Mouse (Mus musculus) neural tube, embryonic 15.5 days (tissue): Measurements from ENCODE around the gene Rtp2. TPM values are rescaled to one million over a fixed set of nuclear protein-coding genes. Genes with fewer than 3 reads are reported as not detected.
A peak's percentile ranks its signal among the peaks of the same experiment; 100 is the strongest.
"Not testable (repeated sequence)": the region's sequence is repeated elsewhere in the genome, so short reads cannot be mapped to it uniquely, and the experiment has no call there.

Experiments
- ATAC-seq: fragments of 200-750 bp; cut with Nextera tagmentation; 2 replicates; pipeline ENCODE4 v1.8.0; 2017; ENCODE audit warnings: mild to moderate bottlenecking, moderate TSS enrichment, moderate library complexity; ENCODE audit not compliant: low FRiP score
- H3K27ac ChIP-seq: fragments of 300-500 bp; sonication (generic); replicated peaks from 2 replicates; pipeline ENCODE4 v1.5.1; 2015; ENCODE audit warnings: mild to moderate bottlenecking, inconsistent platforms
- H3K27me3 ChIP-seq: fragments of 300-500 bp; sonication (generic); replicated peaks from 2 replicates; pipeline ENCODE4 v1.6.1; 2015; ENCODE audit warnings: inconsistent platforms
- H3K36me3 ChIP-seq: fragments of 300-500 bp; sonication (generic); 2 replicates; pipeline ENCODE4 v1.6.1; 2015; ENCODE audit warnings: inconsistent platforms
- H3K4me1 ChIP-seq: fragments of 300-500 bp; sonication (generic); 2 replicates; pipeline ENCODE4 v1.6.1; 2015; ENCODE audit warnings: inconsistent platforms
- H3K4me2 ChIP-seq: fragments of 300-500 bp; sonication (generic); 2 replicates; pipeline ENCODE4 v1.6.1; 2015; ENCODE audit warnings: inconsistent platforms, mild to moderate bottlenecking, moderate library complexity
- H3K4me3 ChIP-seq: fragments of 300-500 bp; sonication (generic); replicated peaks from 2 replicates; pipeline ENCODE4 v1.5.1; 2015; ENCODE audit warnings: mild to moderate bottlenecking, inconsistent platforms
- H3K9ac ChIP-seq: fragments of 300-500 bp; sonication (generic); replicated peaks from 2 replicates; pipeline ENCODE4 v1.6.1; 2015; ENCODE audit warnings: mild to moderate bottlenecking, inconsistent platforms
- H3K9me3 ChIP-seq: fragments of 300-500 bp; sonication (generic); replicated peaks from 2 replicates; pipeline ENCODE4 v1.6.1; 2016; ENCODE audit warnings: inconsistent platforms
- WGBS: fragments of 180-500 bp; shearing (Covaris S2); methylation state at CpG from one replicate; pipeline ENCODE4 v1.1.7; 2015; ENCODE audit warnings: mixed read lengths; 5-methylcytosine and 5-hydroxymethylcytosine counted together
- polyA plus RNA-seq: library from polyadenylated mRNA; unstranded; fragments of >200 nt; fragmentation: Nextera tagmentation; extraction: Ambion mirVana; gene quantifications from 2 replicates; pipeline ENCODE4 v1.2.1, GENCODE M21; 2015

Gene Rtp2
- polyA plus RNA-seq, 1 experiment from 2014 or later: not detected

DNA sequence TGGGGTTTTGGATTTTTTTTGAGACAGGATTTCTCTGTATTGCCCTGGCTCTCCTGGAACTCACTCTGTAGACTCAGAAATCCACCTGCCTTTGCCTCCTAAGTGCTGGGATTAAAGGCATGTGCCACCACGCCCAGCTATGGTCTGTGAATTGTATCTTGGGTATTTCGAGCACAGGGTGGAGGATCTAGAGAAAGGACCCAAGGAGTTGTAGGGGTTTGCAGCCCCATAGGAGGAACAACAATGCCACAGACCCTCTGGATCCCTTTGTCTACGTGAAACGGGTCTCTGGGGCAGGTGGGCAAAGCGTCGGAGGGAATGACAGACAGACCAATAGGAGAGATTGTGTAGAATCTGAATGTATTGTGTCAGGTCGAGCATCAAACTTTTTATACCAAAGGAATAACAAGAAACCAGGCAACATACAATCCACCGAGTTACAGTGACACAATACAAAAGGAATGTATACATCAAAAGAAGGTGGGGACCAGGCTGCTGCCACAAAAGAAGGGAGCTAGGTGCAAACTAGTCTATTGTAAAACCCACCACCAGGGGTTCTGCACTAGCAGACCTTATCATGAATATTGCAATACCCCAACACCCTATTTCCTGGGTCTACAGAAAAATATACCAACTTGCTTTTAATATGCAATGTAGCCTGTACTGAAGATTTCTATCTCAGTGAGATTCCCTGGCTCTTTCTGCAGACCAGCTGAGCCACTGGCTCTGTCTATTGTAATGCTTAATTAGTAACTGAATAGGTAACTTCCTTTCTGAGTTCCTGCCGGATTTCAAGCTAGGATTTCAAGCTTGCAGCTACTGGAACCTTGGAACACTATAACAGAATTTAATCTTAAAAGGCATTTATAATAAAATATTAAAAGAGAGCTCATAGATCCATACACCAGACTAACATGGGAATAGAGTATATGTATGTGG, 23.8 kb downstream of the Rtp2 start:
- H3K4me3 ChIP-seq, H3K27me3 ChIP-seq, H3K9me3 ChIP-seq, ATAC-seq, H3K27ac ChIP-seq, H3K9ac ChIP-seq, H3K36me3 ChIP-seq, H3K4me2 ChIP-seq, H3K4me1 ChIP-seq: not testable (repeated sequence)
- 87% methylated on average over 9 of the region's 9 CpGs for WGBS

DNA sequence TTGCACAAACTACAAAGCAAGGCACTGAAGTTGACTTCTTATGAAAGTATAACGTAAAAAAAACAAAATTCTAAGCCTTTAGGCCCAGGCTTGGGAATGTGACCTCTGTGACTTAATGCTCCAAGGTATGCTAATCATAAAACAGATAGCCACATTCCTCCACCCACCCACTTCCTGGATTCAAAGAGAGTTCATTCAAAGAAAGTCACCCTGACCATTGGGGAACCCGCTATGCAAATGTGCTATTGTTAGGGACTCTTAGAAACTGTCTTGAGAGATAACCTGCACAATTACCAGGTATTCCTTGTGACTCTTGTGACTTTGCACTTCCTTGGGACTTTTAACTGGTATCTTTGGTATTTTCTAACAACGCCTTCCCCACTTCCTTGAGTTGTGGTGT, 25.6 kb downstream of the Rtp2 start:
- WGBS: 87% methylated on average over 3 of the region's 3 CpGs
- not testable (repeated sequence) for H3K27me3 ChIP-seq, H3K4me2 ChIP-seq, H3K36me3 ChIP-seq, H3K27ac ChIP-seq, ATAC-seq, H3K9me3 ChIP-seq, H3K4me3 ChIP-seq, H3K9ac ChIP-seq, H3K4me1 ChIP-seq

DNA sequence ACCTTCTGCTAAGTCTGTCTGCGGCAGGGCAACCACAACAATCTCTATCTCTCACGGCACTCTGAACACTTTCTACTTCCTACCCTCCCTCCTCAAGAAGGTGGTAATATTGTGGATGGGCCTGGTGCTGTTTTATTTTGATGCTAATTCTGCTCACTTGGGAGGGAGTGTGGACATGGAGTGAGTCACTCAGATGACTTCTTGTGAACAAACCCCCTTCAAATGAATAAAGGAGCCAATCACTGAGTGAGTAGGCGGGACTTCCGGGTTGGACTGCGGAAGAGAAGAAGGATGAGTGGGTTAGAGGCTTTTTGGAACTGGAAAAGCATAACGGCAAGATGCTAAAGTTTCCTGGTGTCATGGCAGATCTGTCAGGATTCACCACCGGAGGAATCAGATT, 30.8 kb downstream of the Rtp2 start:
- H3K9me3 ChIP-seq: no peaks in the 10 kb centered on the region
- peaks cover 14% of the 10 kb centered on the region for H3K4me1 ChIP-seq
- H3K4me2 ChIP-seq: no peak overlapping the region
- no peaks in the 10 kb centered on the region for H3K27me3 ChIP-seq
- no peak overlapping the region for H3K9ac ChIP-seq
- no peak overlapping the region for H3K4me3 ChIP-seq
- H3K27ac ChIP-seq: no peak overlapping the region
- 90% methylated on average over 7 of the region's 7 CpGs for WGBS
- no peak for ATAC-seq
- no peaks in the 10 kb centered on the region for H3K36me3 ChIP-seq

- no peaks in the 10 kb centered on the region for H3K36me3 ChIP-seq
- no peak overlapping the region for H3K27ac ChIP-seq
- ATAC-seq: no peak
- no peaks in the 10 kb centered on the region for H3K27me3 ChIP-seq
- H3K9me3 ChIP-seq: no peaks in the 10 kb centered on the region
- no peak overlapping the region for H3K4me3 ChIP-seq
- WGBS: 76% methylated on average over 4 of the region's 4 CpGs
- no peak overlapping the region for H3K9ac ChIP-seq
- peaks cover 14% of the 10 kb centered on the region for H3K4me1 ChIP-seq
- no peak overlapping the region for H3K4me2 ChIP-seq
These were observed 32.1 kb downstream of the Rtp2 start for GRCm38 (mm10) chr16:23900061-23900460.

DNA sequence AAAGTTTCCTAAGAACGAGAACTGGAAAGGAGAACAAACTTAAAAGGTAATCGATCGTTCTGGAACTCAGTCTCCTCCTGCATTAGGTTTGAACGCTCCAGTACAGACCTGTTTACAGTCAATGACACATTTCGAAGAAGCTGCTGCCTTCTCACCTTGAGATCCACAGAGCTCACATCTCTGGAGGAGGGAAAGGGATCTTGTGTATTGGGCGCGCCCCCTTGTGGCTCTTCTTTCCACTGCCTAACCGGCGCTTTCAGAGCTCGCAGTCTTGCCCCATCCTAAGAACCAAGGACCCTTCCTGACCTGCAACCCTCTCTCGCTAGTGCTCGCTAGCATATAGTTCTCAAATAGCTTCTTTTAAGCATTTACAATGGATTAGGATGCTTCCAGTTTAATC, 33.4 kb downstream of the Rtp2 start:
- 0 out of 2 replicates have a peak overlapping the region, but pooled peaks have one; percentile 5 for H3K9ac ChIP-seq
- H3K27ac ChIP-seq: peak overlapping the region; percentile 51; the same call in 1 of the 2 replicates
- no peaks in the 10 kb centered on the region for H3K9me3 ChIP-seq
- no peaks in the 10 kb centered on the region for H3K36me3 ChIP-seq
- 12% methylated on average over 12 of the region's 12 CpGs for WGBS
- peak; percentile 91 for ATAC-seq
- peaks cover 14% of the 10 kb centered on the region for H3K4me1 ChIP-seq
- no peak overlapping the region for H3K4me3 ChIP-seq
- H3K27me3 ChIP-seq: no peaks in the 10 kb centered on the region
- peak overlapping the region; percentile 61 for H3K4me2 ChIP-seq

- H3K36me3 ChIP-seq: no peaks in the 10 kb centered on the region
- peaks cover 14% of the 10 kb centered on the region for H3K4me1 ChIP-seq
- H3K4me2 ChIP-seq: peak overlapping the region; percentile 61
- H3K9ac ChIP-seq: peak overlapping the region; percentile 36
- peak overlapping the region; percentile 63 for H3K27ac ChIP-seq
- 4% methylated on average over 15 of the region's 15 CpGs for WGBS
- peak overlapping the region; percentile 34 for H3K4me3 ChIP-seq
- H3K9me3 ChIP-seq: no peaks in the 10 kb centered on the region
- ATAC-seq: peak; percentile 95
- no peaks in the 10 kb centered on the region for H3K27me3 ChIP-seq
These were observed 34.1 kb downstream of the Rtp2 start for GRCm38 (mm10) chr16:23897984-23898586.

GRCm38 (mm10) chr16:23897486-23897885, 34.7 kb downstream of the Rtp2 start:
- Histone ChIP-seq H3K4me1 (peaks cover 14% of the 10 kb centered on the region), H3K36me3 (no peaks in the 10 kb centered on the region), H3K27me3 (0 out of 2 replicates have a peak, but pooled peaks cover under 1% of the 10 kb centered on the region), H3K9ac (peak overlapping the region; percentile 36; the same call in 1 of the 2 replicates), H3K9me3 (no peaks in the 10 kb centered on the region), H3K27ac (peak overlapping the region; percentile 63; the same call in 1 of the 2 replicates), H3K4me2 (peak overlapping the region; percentile 61), H3K4me3 (no peak overlapping the region)
- whole genome bisulfite sequencing: 65% methylated on average over 5 of the region's 5 CpGs
- peak; percentile 22; the same call in 1 of the 2 replicates for ATAC-seq

DNA sequence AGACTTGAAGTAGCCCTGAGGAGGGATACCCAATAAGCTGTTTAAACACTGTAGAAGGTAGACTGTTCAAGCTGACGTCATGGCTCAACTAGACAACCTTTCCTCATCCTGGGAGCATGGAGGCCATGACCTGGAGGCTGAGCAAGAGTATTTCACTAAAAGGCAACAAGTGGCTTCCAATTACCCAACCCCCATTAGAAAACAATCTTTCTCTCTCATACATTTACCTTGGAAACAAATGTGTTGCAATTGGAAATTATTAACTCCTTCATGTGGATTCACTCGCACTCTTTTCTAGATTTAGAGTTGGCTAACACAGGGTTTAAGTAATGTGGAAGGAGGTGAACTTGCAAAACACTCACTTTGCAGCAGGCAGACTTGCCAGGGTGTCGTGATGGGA, 37.1 kb downstream of the Rtp2 start:
- 93% methylated on average over 3 of the region's 3 CpGs for WGBS
- peaks cover 22% of the 10 kb centered on the region for H3K27me3 ChIP-seq
- no peak for ATAC-seq

DNA sequence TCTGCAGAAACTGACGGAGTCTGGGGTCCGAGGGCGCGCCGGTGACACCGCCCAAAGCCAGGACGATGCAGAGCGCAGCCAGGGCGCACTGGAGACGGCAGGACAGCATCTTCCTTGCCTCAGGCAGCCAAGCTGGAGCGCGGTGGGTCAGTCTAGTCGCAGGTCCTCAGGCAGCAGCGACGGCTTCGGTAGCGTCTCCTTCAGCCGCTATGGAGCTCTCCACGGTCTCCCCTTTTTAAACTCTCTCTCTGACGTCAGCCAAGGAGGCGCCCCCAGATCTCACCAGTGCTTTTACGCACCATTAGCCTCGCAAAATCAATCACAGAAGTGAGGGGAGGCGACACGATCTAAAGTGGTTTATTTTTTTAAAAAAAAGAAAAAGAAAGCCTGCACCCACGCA, 41.6 kb downstream of the Rtp2 start, which contains the start of gene Sst:
TSS of gene Sst (minus strand) at position 323 of the 400 bp plus-strand sequence.
- Histone ChIP-seq H3K4me3 (peak within 1 kb of the TSS; percentile 35), H3K4me2 (peak within 1 kb of the TSS; percentile 63), H3K9me3 (no peaks in the 10 kb centered on the region), H3K9ac (peak within 1 kb of the TSS; percentile 44), H3K27ac (0 out of 2 replicates have a peak within 1 kb of the TSS, but pooled peaks have one; percentile 13), H3K4me1 (peaks cover 11% of the 10 kb centered on the region), H3K27me3 (peaks cover 27% of the 10 kb centered on the region), H3K36me3 (no peaks in the 10 kb centered on the region)
- ATAC-seq: peak; percentile 55
- WGBS: 6% methylated on average over 26 of the region's 26 CpGs

More for the DNA sequence above, 37.1 kb downstream of the Rtp2 start:
- Histone ChIP-seq H3K9me3 (no peaks in the 10 kb centered on the region), H3K9ac (no peak overlapping the region), H3K36me3 (no peaks in the 10 kb centered on the region), H3K27ac (no peak overlapping the region), H3K4me3 (no peak overlapping the region), H3K4me1 (peaks cover 23% of the 10 kb centered on the region), H3K4me2 (no peak overlapping the region)

- Histone ChIP-seq H3K9ac (0 out of 2 replicates have a peak overlapping the region, but pooled peaks have one; percentile 44), H3K27me3 (peaks cover 27% of the 10 kb centered on the region), H3K9me3 (no peaks in the 10 kb centered on the region), H3K4me3 (peak overlapping the region; percentile 35), H3K36me3 (no peaks in the 10 kb centered on the region), H3K4me2 (peak overlapping the region; percentile 63), H3K27ac (0 out of 2 replicates have a peak overlapping the region, but pooled peaks have one; percentile 13), H3K4me1 (peaks cover 14% of the 10 kb centered on the region)
- peak; percentile 16; the same call in 1 of the 2 replicates for ATAC-seq
- WGBS: 7% methylated on average over 9 of the region's 9 CpGs
These were observed 42.0 kb downstream of the Rtp2 start for GRCm38 (mm10) chr16:23890151-23890550.

DNA sequence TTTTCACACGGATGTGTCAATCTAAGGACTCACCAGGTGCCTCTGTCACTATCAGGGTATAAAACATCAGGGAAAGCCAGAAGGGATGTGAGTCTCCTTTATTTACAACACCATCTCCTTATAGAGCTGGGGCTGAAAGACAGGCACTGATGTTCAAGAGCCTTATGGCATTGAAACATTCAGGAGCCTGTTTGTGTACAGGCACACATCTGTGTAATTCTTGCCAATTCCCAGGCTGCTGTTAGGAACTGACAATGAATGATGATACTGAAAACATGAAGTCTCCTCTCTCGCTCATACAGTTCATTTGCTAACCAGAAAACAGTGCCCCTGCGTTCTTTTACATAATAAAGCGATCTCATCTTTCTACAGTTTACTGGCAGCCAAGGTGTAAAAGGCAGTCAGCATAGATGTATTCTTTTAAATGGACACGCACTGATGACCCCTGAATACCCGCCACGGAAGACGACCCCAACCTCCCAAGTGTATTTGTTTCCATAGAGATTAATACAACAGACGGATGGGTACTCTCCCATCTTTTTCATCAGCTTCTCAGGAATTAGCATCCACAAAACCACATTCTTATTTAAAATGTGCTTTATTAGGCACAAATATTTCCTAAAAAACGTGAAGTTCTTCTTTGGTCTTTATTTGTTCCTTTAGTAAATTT, 44.1 kb downstream of the Rtp2 start:
- no peaks in the 10 kb centered on the region for H3K36me3 ChIP-seq

More for the DNA sequence above, 44.1 kb downstream of the Rtp2 start:
- Histone ChIP-seq H3K4me1 (peaks cover 22% of the 10 kb centered on the region), H3K9me3 (no peaks in the 10 kb centered on the region), H3K9ac (no peak overlapping the region), H3K4me3 (no peak overlapping the region), H3K27ac (no peak overlapping the region), H3K4me2 (no peak overlapping the region), H3K27me3 (peaks cover 27% of the 10 kb centered on the region)
- ATAC-seq: no peak
- 23% methylated on average over 10 of the region's 10 CpGs for WGBS
